Mouse (Mus musculus): Measurements from ENCODE around the gene Abhd17a.

GRCm38 (mm10) chr10:80606306-80606705 is 16.2 kb upstream of the Abhd17a start:
- no peak for TF ChIP-seq CTCF (IDR thresholded peaks at IDR 0.05; ENCODE audit: low read depth)
- no peak for TF ChIP-seq EP300 (IDR thresholded peaks at IDR 0.05; ENCODE audit: low read depth)

Data from liver, postnatal 0 days (tissue).